Mouse (Mus musculus) small intestine, adult 2 months (tissue): ENCODE results near the gene Olfr957. TPM values are rescaled to one million over a fixed set of nuclear protein-coding genes. Genes with fewer than 3 reads are reported as not detected.

Source experiments
- H3K27ac ChIP-seq: fragments of 200-500 bp; 2 replicates; pipeline ENCODE4 v1.5.1; 2012; ENCODE audit warnings: low read depth, low read length, control low read depth, inconsistent platforms; ENCODE audit not compliant: insufficient read depth
- H3K27me3 ChIP-seq: fragments of 200-500 bp; 2 replicates; pipeline ENCODE4 v1.6.1; 2012; ENCODE audit warnings: mild to moderate bottlenecking, moderate library complexity, low read length, inconsistent platforms; ENCODE audit not compliant: control insufficient read depth, insufficient read depth
- H3K36me3 ChIP-seq: fragments of 200-500 bp; 2 replicates; pipeline ENCODE4 v1.6.1; 2012; ENCODE audit warnings: mild to moderate bottlenecking, low read length, control low read depth, inconsistent platforms; ENCODE audit not compliant: control insufficient read depth, insufficient read depth
- H3K4me1 ChIP-seq: fragments of 200-500 bp; 2 replicates; pipeline ENCODE4 v1.6.1; 2012; ENCODE audit warnings: low read length, inconsistent platforms, mixed read lengths; ENCODE audit not compliant: control insufficient read depth, insufficient read depth, insufficient read length
- H3K4me3 ChIP-seq: fragments of 200-500 bp; 2 replicates; pipeline ENCODE4 v1.5.1; 2012; ENCODE audit warnings: low read depth, mild to moderate bottlenecking, control low read depth, inconsistent platforms, low read length, moderate library complexity
- CTCF ChIP-seq: fragments of 200-500 bp; IDR thresholded peaks from 2 replicates; pipeline ENCODE4 v1.5.1; 2012; ENCODE audit warnings: low read depth, mild to moderate bottlenecking, control low read depth, inconsistent platforms, low read length, moderate library complexity, mixed read lengths; ENCODE audit not compliant: insufficient replicate concordance, insufficient read length; ENCODE audit errors: extremely low read depth
- POLR2A ChIP-seq: fragments of 200-500 bp; IDR thresholded peaks from 2 replicates; pipeline ENCODE4 v1.6.1; 2012; ENCODE audit warnings: low read depth, mild to moderate bottlenecking, control low read depth, inconsistent platforms, low read length, moderate library complexity
- WGBS: fragments of 180-500 bp; shearing (Covaris S2); methylation state at CpG from one replicate; pipeline ENCODE4 v1.1.7; 2018; 5-methylcytosine and 5-hydroxymethylcytosine counted together
- polyA plus RNA-seq: library from polyadenylated mRNA; depleted of rRNA; stranded (reverse); fragments of >200 nt; gene quantifications from 2 replicates; pipeline ENCODE4 v1.2.3, GENCODE M21; 2012; rRNA removed

Gene Olfr957
- not detected in 2 replicates for polyA plus RNA-seq

- TF ChIP-seq CTCF: no peak
- no peak for TF ChIP-seq POLR2A
- Histone ChIP-seq H3K27ac (no peak within 1 kb of the TSS), H3K27me3 (no peaks in the 10 kb centered on the region), H3K4me1 (no peaks in the 10 kb centered on the region), H3K36me3 (no peaks in the 10 kb centered on the region), H3K4me3 (no peak within 1 kb of the TSS)
- 51% methylated on average over 3 of the region's 3 CpGs for WGBS
Measured at GRCm38 (mm10) chr9:39515531-39515930, at the start of gene Olfr957. Gene Olfr957 (minus strand): TSS chr9:39515809.

DNA sequence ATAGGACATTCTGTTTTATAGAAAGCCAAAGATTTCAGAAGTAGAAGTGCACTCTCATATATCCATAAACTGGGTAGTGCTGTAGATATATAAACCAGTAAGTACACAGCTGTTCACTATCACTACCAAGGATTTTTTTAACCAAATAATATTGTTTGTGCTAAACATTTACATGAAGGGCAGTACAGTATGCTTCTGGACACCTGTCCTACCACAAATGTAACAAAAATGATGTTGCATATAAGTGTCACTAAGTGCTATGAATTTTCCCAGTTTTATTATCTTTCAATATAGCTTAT, 42.7 kb upstream of the Olfr957 start:
- no peaks in the 10 kb centered on the region for H3K27me3 ChIP-seq
- H3K27ac ChIP-seq: no peak overlapping the region
- no peak overlapping the region for H3K4me3 ChIP-seq
- no peaks in the 10 kb centered on the region for H3K4me1 ChIP-seq
- H3K36me3 ChIP-seq: no peaks in the 10 kb centered on the region
- no peak for TF ChIP-seq CTCF
- no peak for TF ChIP-seq POLR2A

DNA sequence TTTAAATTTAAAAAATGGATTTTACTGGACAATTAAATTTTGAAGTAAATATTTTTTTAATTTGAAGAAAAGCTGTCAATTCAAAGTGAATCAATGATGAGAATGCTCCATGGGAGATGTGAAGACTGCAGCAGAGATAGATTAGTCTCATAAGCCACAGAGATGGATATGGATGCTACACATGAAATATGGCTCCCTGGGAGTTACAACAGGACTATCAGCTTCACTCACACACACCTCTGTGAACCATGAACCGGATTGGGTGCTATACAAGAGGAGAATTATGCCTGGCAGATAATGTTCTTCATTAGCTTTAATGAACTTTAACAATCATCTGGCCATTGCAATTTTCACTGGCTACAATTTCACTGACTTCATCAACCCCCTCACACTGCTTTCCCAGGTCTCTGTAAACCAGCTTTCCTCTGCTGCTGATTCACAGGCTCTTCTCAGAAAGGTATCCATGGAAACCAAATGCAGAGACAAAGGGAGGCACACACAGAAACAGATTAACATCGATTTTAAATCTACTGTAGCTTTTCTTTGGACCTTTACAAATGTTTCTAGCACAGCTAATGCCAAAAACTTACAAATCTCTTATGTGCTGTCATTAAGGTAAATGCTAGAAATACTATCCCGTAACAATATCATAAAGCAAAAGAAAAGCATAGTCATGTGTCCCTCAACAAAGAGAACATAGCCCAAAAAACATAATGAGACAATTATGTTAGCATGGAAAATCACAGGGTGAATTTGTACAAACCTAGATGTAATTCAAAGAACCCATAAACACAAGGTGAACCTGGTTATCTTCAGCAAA, 42.1 kb upstream of the Olfr957 start:
- Histone ChIP-seq H3K27ac (no peak overlapping the region), H3K27me3 (no peaks in the 10 kb centered on the region), H3K36me3 (no peaks in the 10 kb centered on the region), H3K4me3 (no peak overlapping the region), H3K4me1 (no peaks in the 10 kb centered on the region)
- 44% methylated on average over 3 of the region's 3 CpGs for WGBS
- TF ChIP-seq POLR2A (no peak), CTCF (no peak)

- no peak within 1 kb of the TSS for H3K4me3 ChIP-seq
- WGBS: 57% methylated on average over 2 of the region's 2 CpGs
- H3K27ac ChIP-seq: no peak within 1 kb of the TSS
- H3K27me3 ChIP-seq: no peaks in the 10 kb centered on the region
- H3K4me1 ChIP-seq: no peaks in the 10 kb centered on the region
- H3K36me3 ChIP-seq: no peaks in the 10 kb centered on the region
- no peak for TF ChIP-seq CTCF
Measured at GRCm38 (mm10) chr9:39553946-39554345, 38.3 kb upstream of the Olfr957 start, which contains the start of gene Olfr958. Gene Olfr958 (minus strand): TSS chr9:39554054.

- no peaks in the 10 kb centered on the region for H3K36me3 ChIP-seq
- H3K4me1 ChIP-seq: no peaks in the 10 kb centered on the region
- no peak overlapping the region for H3K27ac ChIP-seq
- no peak for TF ChIP-seq CTCF
- TF ChIP-seq POLR2A: no peak
- no peaks in the 10 kb centered on the region for H3K27me3 ChIP-seq
- no peak overlapping the region for H3K4me3 ChIP-seq
- 73% methylated on average over 5 of the region's 5 CpGs for WGBS
Measured at GRCm38 (mm10) chr9:39550806-39551205, 35.2 kb upstream of the Olfr957 start.

- H3K4me1 ChIP-seq: no peaks in the 10 kb centered on the region
- H3K4me3 ChIP-seq: no peak overlapping the region
- no peak for TF ChIP-seq CTCF
- no peak for TF ChIP-seq POLR2A
- WGBS: 93% methylated on average over 1 of the region's 1 CpGs
- no peak overlapping the region for H3K27ac ChIP-seq
- no peaks in the 10 kb centered on the region for H3K36me3 ChIP-seq
- no peaks in the 10 kb centered on the region for H3K27me3 ChIP-seq
Measured at GRCm38 (mm10) chr9:39523616-39524285, 8.1 kb upstream of the Olfr957 start.

DNA sequence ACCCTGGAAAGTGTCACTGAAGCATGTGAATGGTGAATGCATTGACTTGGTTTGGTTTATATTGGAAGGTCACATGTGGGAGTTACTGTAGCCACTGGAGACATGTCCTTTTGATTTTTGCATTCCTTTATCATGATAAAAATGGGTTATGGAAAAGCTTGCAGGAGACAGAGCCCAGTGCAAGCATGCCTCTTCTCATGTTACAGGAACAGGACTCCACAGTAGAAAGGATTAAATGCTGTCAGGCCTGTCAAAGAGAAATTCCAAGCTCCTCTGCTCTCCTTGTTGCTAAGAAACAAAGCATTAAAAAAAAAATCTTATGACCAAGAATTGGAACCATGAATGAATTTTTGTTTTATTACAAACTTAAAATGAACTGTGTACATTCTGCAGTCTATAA, 3.0 kb upstream of the Olfr957 start:
- no peak for TF ChIP-seq POLR2A
- no peak for TF ChIP-seq CTCF
- no peaks in the 10 kb centered on the region for H3K27me3 ChIP-seq
- H3K36me3 ChIP-seq: no peaks in the 10 kb centered on the region
- H3K4me1 ChIP-seq: no peaks in the 10 kb centered on the region
- H3K27ac ChIP-seq: no peak overlapping the region
- no peak overlapping the region for H3K4me3 ChIP-seq
